Mouse (Mus musculus): Measurements from ENCODE around the gene Col11a2.

- TF ChIP-seq POLR2A (IDR thresholded peaks at IDR 0.05; ENCODE audit: insufficient read depth, low read depth, low read length) (no peak), CTCF (IDR thresholded peaks at IDR 0.05) (no peak), EP300 (IDR thresholded peaks at IDR 0.05; ENCODE audit: insufficient read depth, low read depth, low read length) (no peak)
Measured at GRCm38 (mm10) chr17:34087386-34087785, 48.1 kb downstream of the Col11a2 start.
